Mouse (Mus musculus): ENCODE measurements at regions not wholly inside any gene's neighbourhood (a gene's known extent, or its start where the extent isn't known, plus 50 kb on each side); places are given as distances from the start of the nearest gene placed in this dataset.

DNA sequence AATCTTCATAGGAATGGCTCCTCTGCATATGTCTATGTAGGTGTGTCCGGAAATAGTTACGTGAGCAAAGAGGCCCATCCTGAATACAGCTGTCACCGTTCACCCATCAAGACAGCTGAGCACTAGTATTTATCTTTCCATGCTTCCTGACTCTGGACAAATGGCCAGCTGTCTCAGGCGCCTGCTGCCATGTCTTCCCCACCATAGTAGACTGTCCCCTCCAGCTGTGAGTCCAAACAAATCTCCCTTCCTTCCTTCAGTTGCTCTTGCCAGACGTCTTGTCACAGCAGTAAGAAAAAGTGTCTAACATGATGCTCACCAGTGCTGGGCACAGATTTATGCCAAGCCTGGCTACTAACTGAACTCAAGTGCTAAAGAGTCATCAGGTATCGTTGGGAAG lies 487.0 kb downstream of the Insc start:
- TF ChIP-seq CTCF (IDR thresholded peaks at IDR 0.05; ENCODE audit: low read depth, low read length) (no peak), POLR2A (IDR thresholded peaks at IDR 0.05; ENCODE audit: extremely low read depth, insufficient read depth, low read length) (no peak)
